Mouse (Mus musculus): ENCODE data around the gene Tmem150a. TPM values are rescaled to one million over a fixed set of nuclear protein-coding genes. Genes with fewer than 3 reads are reported as not detected.

The Tmem150a gene
- polyA plus RNA-seq, 1 experiment from 2014 or later, result 15.4 TPM

DNA sequence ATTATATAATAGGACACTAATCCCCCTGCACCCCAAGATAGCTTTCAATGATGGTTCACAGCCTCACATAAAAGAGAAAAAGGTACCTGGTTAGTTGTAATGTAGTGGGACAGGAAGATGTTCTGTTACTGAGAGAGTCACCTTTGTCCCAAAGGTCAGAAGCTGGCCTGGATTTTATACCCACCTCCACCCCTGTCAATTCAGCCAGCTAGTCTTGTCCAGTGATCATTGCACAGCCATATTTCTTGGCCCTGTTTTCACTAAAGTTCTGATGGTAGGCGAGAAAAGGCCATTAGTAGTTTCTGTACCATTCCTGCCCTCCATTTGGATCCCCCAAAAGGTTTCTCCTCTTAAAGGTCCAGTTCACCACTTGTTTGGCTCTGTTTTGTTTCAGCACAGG, 1.2 kb upstream of the Tmem150a start:
- H3K9me3 ChIP-seq, result no peaks in the 10 kb centered on the region
- no peak overlapping the region for H3K27ac ChIP-seq
- H3K9ac ChIP-seq, result no peak overlapping the region
- H3K4me3 ChIP-seq (replicated peaks), result no peak overlapping the region
- no peak for ATAC-seq (ENCODE audit: insufficient read depth, low FRiP score, low read depth)
- H3K4me2 ChIP-seq, result no peak overlapping the region
- H3K36me3 ChIP-seq, result peaks cover 17% of the 10 kb centered on the region; the same call in 1 of the 2 replicates
- peaks cover 33% of the 10 kb centered on the region for H3K4me1 ChIP-seq
- WGBS, result 83% methylated on average over 1 of the region's 1 CpGs
- H3K27me3 ChIP-seq (replicated peaks), result no peaks in the 10 kb centered on the region

DNA sequence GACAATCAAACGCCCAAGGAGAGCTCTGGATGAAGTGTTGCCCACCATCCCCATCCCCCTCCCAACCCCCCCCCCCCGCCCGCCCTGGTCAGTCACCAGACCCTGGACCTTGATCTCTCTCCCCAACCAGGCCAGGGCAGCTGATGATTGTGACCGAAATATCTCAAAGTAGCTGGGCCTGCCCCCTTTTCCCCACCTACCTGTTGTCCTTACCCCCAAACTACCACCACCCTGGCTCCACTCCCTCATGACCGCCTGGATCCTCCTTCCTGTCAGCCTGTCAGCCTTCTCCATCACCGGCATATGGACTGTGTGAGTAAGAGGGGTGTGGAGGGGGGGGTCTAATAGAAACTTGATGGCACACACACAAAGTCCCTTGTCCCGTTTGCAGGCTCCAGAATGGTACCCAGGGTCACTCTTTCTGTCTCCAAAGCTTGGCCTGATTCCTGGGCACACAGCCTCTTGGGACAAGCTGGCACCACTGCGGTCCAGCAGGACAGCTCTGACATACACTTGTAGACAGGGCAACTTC, 820 bp downstream of the Tmem150a start:
- Histone ChIP-seq H3K4me3 (replicated peaks) (peak overlapping the region; percentile 62), H3K36me3 (peaks cover 14% of the 10 kb centered on the region; the same call in 1 of the 2 replicates), H3K4me1 (peaks cover 41% of the 10 kb centered on the region), H3K4me2 (peak overlapping the region; percentile 86), H3K27me3 (replicated peaks) (no peaks in the 10 kb centered on the region), H3K9ac (peak overlapping the region; percentile 52; the same call in 1 of the 2 replicates), H3K27ac (no peak overlapping the region), H3K9me3 (no peaks in the 10 kb centered on the region)
- 33% methylated on average over 8 of the region's 8 CpGs for WGBS
- no peak for ATAC-seq (ENCODE audit: insufficient read depth, low FRiP score, low read depth)

DNA sequence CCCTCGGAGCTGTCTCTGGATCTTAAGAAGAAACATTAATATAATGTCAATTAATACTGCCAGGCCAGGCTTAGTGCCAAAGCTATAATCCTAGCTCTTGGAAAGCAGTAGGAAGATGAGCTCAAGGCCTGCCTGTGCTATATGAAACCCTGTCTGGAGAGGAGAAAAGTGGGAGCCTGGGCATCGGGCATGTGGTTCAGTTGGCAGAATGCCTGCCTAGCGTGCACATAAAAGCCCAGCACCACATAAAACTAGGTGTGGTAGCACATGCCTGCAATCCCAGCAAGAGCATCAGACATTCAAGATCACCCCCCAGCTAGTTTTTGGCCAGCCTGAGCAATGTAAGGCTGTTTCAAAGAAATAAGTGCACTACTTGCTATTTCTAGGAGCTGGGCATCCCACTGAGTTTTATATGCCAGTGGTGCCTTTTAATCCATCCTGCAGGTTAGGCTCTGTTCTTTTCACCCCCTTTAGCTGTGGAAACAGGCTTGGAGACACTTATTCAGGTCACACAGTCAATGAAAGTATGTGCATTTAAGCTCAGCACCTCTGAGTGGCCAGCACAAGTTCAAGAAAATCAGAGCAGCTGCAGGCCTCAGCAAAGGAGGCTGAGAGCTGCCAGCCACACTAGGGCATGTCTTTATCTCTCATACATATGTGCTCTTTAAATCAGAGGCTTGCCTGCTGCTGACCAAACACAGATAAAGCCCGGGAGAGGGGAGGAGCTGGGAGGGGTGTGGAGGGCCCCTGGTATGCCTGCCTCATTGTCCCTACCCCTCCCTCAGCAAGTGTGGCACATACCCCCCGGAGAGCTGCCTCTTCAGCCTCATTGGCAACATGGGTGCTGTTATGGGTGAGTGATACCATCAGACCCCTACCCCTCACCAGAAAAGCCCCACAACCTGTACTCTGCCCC, 2.2 kb downstream of the Tmem150a start:
- Histone ChIP-seq H3K9ac (no peak overlapping the region), H3K36me3 (peaks cover 14% of the 10 kb centered on the region; the same call in 1 of the 2 replicates), H3K27ac (peak overlapping the region; percentile 6; the same call in 1 of the 2 replicates), H3K27me3 (replicated peaks) (no peaks in the 10 kb centered on the region), H3K9me3 (no peaks in the 10 kb centered on the region), H3K4me3 (replicated peaks) (no peak overlapping the region), H3K4me2 (no peak overlapping the region), H3K4me1 (peaks cover 46% of the 10 kb centered on the region)
- ATAC-seq (ENCODE audit: insufficient read depth, low FRiP score, low read depth), result no peak
- 58% methylated on average over 5 of the region's 5 CpGs for WGBS

DNA sequence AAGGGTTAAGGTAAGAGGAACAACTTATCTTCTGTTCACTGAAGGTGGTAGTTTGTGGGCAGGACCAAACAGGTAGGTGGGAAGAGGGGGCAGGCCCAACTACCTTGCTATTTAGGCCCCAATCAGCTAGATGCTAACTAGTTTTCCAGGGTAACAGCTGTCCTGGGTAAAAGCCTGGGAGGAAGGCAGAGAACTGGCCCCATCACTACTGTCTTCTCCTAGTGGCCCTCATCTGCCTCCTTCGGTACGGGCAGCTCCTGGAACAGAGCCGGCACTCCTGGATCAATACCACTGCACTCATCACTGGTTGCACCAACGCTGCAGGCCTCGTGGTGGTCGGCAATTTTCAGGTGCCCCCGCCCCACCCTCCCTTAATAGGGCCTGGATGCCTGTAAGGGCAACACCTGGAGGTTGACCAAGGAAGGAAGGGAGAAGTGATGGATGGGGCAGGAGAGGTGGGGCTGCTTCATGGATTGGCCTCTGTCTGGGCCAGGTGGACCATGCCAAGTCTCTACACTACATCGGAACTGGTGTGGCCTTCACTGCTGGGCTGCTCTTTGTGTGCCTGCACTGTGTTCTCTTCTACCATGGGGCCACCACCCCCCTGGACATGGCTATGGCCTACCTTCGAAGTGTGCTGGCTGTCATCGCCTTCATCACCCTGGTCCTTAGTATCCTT, 3.0 kb downstream of the Tmem150a start:
- Histone ChIP-seq H3K27ac (no peak overlapping the region), H3K9me3 (no peaks in the 10 kb centered on the region), H3K27me3 (replicated peaks) (no peaks in the 10 kb centered on the region), H3K4me3 (replicated peaks) (no peak overlapping the region), H3K9ac (no peak overlapping the region), H3K4me2 (no peak overlapping the region), H3K4me1 (peaks cover 42% of the 10 kb centered on the region), H3K36me3 (peaks cover 14% of the 10 kb centered on the region; the same call in 1 of the 2 replicates)
- WGBS, result 76% methylated on average over 10 of the region's 10 CpGs
- ATAC-seq (ENCODE audit: insufficient read depth, low FRiP score, low read depth), result no peak

DNA sequence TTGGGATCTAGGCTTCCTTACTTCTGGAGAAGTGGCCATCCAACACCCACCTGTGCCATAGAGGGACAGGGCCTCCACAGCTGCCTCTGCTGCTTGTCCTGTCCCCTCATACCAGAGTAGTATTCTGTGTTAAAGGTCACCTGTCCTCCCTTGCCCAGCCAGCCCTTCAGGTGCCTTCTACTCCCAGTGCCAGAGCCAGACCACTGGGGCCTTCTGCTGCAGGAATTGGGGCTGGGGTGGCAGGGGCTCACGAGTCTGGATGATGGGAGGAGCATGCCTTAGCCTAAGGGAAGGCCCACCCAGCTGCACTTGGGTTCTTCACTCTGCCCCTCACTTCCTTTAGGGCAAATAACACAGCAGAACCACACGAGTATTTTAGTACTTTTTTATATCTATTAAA, 4.1 kb downstream of the Tmem150a start:
- peaks cover 14% of the 10 kb centered on the region; the same call in 1 of the 2 replicates for H3K36me3 ChIP-seq
- WGBS, result 50% methylated on average over 2 of the region's 2 CpGs
- H3K4me2 ChIP-seq, result no peak overlapping the region
- H3K27ac ChIP-seq, result no peak overlapping the region
- no peak overlapping the region for H3K9ac ChIP-seq
- no peak for ATAC-seq (ENCODE audit: insufficient read depth, low FRiP score, low read depth)
- no peak overlapping the region for H3K4me3 ChIP-seq (replicated peaks)
- H3K4me1 ChIP-seq, result peaks cover 42% of the 10 kb centered on the region
- H3K9me3 ChIP-seq, result no peaks in the 10 kb centered on the region
- no peaks in the 10 kb centered on the region for H3K27me3 ChIP-seq (replicated peaks)

DNA sequence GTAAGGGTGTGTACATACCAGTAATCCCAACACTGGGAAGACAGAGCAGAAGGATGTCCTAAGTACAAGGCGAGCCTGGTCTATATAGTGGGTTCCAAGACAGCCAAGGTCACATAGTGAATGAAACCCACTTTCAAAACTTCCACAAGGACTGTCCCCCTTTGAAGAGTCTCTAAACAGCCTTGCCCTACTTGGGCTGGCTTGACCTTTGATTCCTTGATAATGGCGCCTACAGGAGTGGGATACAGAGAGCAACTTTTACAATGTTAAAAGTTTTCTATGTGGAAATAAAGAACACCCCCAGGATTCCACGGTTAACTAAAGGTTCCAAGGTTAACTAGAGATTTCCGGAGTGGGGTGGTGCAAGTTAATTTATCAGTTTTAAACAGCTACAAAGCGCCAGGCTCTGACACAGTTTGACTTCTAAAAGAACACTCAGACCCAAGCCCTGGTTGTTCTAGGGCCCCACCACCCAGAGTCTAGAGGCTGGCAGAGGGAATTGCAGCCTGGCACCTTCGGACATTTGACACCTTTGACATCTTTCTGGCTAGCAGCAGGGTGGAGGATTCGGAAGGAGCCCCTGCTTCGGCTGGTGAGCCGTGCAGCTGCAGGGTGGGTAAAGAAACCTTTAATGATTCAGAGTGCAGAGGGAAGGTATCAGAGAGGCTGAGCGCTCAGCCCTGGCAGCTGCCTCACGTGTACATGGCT, 4.8 kb downstream of the Tmem150a start:
- H3K4me1 ChIP-seq, result peaks cover 39% of the 10 kb centered on the region
- H3K4me2 ChIP-seq, result peak overlapping the region; percentile 71; the same call in 1 of the 2 replicates
- peaks cover 14% of the 10 kb centered on the region; the same call in 1 of the 2 replicates for H3K36me3 ChIP-seq
- H3K27me3 ChIP-seq (replicated peaks), result no peaks in the 10 kb centered on the region
- no peaks in the 10 kb centered on the region for H3K9me3 ChIP-seq
- 63% methylated on average over 11 of the region's 11 CpGs for WGBS
- H3K9ac ChIP-seq, result no peak overlapping the region
- no peak overlapping the region for H3K27ac ChIP-seq
- ATAC-seq (ENCODE audit: insufficient read depth, low FRiP score, low read depth), result no peak
- no peak overlapping the region for H3K4me3 ChIP-seq (replicated peaks)

DNA sequence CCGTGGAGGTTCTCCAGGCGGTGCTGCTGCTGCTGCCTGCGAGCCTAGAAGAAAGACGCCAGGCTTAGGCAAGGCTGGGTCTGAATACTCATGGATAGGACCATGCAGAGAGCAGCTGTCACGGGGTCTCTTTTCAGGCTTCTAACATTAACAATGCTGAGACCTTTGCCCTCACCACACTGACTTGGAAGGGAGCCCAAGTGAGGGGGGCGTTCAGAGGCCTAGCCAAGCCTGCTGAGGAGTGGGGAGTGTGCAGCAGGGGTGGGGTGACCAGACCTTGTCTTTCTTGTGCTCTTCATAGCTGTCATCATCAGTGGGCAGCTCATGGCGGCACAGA, 5.3 kb downstream of the Tmem150a start:
- Histone ChIP-seq H3K36me3 (peaks cover 14% of the 10 kb centered on the region; the same call in 1 of the 2 replicates), H3K9ac (no peak overlapping the region), H3K4me1 (peaks cover 39% of the 10 kb centered on the region), H3K4me2 (peak overlapping the region; percentile 71), H3K4me3 (replicated peaks) (no peak overlapping the region), H3K9me3 (no peaks in the 10 kb centered on the region), H3K27me3 (replicated peaks) (no peaks in the 10 kb centered on the region), H3K27ac (peak overlapping the region; percentile 48; the same call in 1 of the 2 replicates)
- 39% methylated on average over 7 of the region's 7 CpGs for WGBS
- ATAC-seq (ENCODE audit: insufficient read depth, low FRiP score, low read depth), result no peak

DNA sequence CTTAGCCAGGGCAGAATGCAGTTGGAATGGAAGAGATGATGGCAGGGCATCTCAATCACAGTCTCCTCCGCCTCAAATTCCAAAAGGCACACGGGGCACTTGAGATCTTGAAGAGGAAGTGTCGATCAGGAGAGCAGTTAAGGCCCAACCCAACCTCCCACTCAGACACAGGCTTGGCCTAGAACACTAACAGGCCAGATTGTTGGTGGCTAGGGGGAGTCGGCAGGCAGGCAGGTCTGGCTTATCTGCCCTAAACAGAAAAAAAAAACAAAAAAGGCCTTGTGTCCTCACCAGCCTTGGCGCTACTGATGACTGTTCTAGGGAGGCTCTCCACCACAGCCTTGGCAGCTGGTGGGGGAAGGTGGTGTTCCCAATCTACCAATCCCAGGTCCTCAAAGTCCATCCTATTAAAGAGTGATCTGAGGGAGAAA, 5.9 kb downstream of the Tmem150a start:
- no peak for ATAC-seq (ENCODE audit: insufficient read depth, low FRiP score, low read depth)
- Histone ChIP-seq H3K9ac (peak overlapping the region; percentile 55; the same call in 1 of the 2 replicates), H3K4me3 (replicated peaks) (peak overlapping the region; percentile 85), H3K27me3 (replicated peaks) (no peaks in the 10 kb centered on the region), H3K4me1 (peaks cover 33% of the 10 kb centered on the region), H3K4me2 (peak overlapping the region; percentile 71), H3K27ac (no peak overlapping the region), H3K36me3 (peaks cover 14% of the 10 kb centered on the region; the same call in 1 of the 2 replicates), H3K9me3 (no peaks in the 10 kb centered on the region)
- WGBS, result 51% methylated on average over 5 of the region's 5 CpGs

DNA sequence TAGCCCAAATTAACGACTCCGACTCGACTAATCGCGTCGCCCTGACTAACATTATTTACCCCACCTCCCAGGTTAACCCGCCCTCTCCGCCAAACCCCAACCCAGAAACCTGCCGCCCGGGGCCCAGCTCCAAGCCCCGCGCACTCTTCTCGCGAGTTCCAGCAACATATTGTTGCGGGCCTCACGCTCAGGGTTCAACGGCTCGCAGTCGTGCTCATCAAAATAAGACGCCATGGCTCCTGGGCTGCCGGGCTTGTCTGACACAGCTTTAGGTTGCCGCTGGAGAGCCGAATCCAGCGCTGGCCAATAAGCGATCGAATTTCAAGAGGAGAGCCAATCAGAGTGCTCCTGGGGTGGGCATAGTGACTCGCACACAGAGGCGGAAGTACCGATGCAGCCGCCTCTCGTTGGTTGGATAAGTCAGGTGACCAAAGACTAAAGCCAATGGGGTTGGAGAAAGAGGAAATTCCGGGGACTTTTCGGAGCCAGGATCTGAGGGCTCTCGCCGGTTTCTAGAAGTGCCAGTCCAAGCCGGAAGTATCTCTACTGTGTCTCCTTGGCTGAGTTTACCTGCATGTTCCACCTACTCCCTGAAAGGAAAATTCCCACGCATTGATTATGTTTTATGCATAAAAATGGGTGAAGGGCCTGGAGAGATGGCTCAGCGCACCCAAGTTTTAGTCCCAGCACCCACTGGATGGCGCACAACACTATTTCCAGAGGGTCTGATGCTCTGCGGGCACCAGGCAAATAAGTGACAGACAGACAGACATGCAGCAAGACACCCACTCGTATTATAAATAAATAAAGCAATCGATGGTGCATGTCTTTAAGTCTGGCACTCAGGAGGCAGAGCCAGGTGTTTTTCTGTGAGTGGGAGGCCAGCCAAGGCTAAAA, 7.1 kb downstream of the Tmem150a start:
- H3K36me3 ChIP-seq, result peaks cover 14% of the 10 kb centered on the region; the same call in 1 of the 2 replicates
- WGBS, result under 1% methylated on average over 42 of the region's 42 CpGs

DNA sequence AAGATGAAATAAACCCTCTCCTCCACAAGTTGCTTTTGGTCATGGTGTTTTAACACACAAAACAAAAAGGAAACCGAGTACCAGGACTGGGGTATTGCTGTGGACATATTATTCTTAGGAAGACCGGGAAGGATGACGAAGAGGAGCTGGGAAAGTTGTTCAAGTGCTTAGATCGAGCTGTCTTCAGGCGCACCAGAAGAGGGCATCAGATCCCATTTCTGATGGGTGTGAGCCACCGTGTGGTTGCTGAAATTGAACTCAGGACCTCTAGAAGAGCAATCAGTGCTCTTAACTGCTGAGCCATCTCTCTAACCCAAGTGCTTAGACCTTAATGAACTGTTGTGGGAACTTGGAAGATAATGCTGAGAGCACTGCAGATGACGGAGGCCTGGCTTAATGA, 8.8 kb downstream of the Tmem150a start:
- peaks cover 5% of the 10 kb centered on the region; the same call in 1 of the 2 replicates for H3K36me3 ChIP-seq
- no peak overlapping the region for H3K9ac ChIP-seq
- no peak overlapping the region for H3K4me2 ChIP-seq
- 50% methylated on average over 7 of the region's 7 CpGs for WGBS
- H3K27me3 ChIP-seq (replicated peaks), result no peaks in the 10 kb centered on the region
- H3K4me1 ChIP-seq, result peaks cover 17% of the 10 kb centered on the region
- H3K4me3 ChIP-seq (replicated peaks), result no peak overlapping the region
- ATAC-seq (ENCODE audit: insufficient read depth, low FRiP score, low read depth), result no peak
- H3K27ac ChIP-seq, result no peak overlapping the region
- H3K9me3 ChIP-seq, result no peaks in the 10 kb centered on the region

More for the DNA sequence above, 7.1 kb downstream of the Tmem150a start:
- peak; percentile 98 for ATAC-seq (ENCODE audit: insufficient read depth, low FRiP score, low read depth)
- Histone ChIP-seq H3K27me3 (replicated peaks) (no peaks in the 10 kb centered on the region), H3K4me2 (peak overlapping the region; percentile 72), H3K9me3 (no peaks in the 10 kb centered on the region), H3K4me3 (replicated peaks) (peak overlapping the region; percentile 85), H3K4me1 (peaks cover 24% of the 10 kb centered on the region), H3K27ac (peak overlapping the region; percentile 84), H3K9ac (peak overlapping the region; percentile 55)
